Mouse (Mus musculus) heart, adult 18-20 months (tissue): Measurements from ENCODE around the gene Necap2. TPM values are rescaled to one million over a fixed set of nuclear protein-coding genes. Genes with fewer than 3 reads are reported as not detected.

Experiments
- DNase-seq, 2 experiments: peaks; one replicate each; pipeline ENCODE4 v3.0.0; 2021 to 2022; ENCODE audit warnings: mixed read lengths in 1 of 2
- long read RNA-seq, 2 experiments: library from polyadenylated mRNA; stranded (forward); transcript quantifications; one replicate each; pipeline ENCODE4 v2.0.0; 2021
- total RNA-seq, 2 experiments: library from RNA; stranded (reverse); gene quantifications; 2 replicates each; pipeline ENCODE4 v1.2.3; 2021

Gene Necap2
- 10 to 100 TPM; 13.4 to 14.5 TPM for total RNA-seq
- long read RNA-seq, experiment 1, transcript Necap2-201 (8 exons, 1,906 nt): major isoform, 18 of 20 reads
- long read RNA-seq, experiment 1, partial matches to known transcripts: 1 of 20 reads
- long read RNA-seq, experiment 1, other reads (novel, unspliced or antisense): 1 of 20 reads
- long read RNA-seq, experiment 2, partial matches to known transcripts: 1 of 7 reads
- long read RNA-seq, experiment 2, other reads (novel, unspliced or antisense): 2 of 7 reads

DNA sequence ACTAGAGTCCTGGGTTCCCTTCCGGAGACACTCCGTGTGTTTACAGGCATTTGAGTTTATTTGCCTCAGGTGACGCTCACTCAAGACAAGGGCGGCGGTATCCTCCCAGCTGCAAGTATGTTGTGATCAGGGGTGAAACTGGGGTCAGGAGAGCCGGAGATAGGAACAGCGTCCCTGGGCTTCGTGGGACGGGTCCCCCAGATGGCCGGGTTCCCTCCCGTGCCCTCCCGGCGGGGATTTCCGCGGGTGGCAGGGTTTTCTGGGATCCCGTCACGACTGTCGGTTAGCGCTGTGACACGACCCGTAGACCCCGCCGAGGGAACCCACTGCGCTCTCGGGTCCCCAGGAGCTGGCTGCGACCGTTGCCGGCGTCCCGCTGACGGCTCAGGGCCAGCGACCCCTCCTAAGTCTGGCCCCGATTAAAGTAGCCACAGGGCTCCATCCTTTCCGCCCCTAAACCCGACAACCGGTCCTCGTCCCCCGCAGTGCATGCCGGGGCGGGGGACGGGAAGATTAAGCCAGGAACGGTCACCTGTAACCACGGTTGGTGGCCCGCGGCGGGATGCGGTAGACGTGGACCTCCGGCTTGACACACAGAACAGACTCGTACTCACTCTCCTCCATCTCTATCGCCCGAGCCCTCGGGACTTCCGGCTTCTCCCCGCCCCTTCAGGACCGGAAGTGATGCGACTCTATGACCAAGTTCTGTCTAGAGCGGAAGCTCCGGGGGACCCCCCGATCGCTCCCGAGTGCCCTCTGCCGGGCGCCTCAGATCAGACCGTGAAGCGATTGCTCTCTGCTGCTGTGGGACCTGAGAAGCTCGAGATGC lies at the start of gene Necap2:
Gene Necap2 (minus strand): TSS at position 677 of the 829 bp plus-strand sequence.
- peak; percentile 96 to 97 for DNase-seq

DNA sequence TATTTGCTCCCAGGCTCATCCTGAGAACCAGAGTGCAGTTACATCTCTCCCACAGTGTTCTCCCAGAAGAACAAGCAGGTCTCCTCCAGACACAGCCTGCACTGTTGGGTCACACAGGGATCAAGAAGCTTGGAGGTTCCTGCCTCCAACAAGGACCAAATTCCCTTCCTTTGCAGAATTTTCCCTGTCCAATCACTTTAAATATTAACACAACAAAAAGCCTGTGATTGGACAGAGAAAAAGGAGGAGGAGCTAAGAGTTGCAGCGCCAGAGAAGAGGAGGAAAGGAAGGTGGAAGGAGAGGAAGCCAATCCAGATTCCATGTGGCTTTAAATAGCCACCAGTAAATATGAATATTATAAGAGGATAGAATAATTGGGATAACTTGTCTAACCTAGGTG lies 44.9 kb upstream of the Necap2 start:
- DNase-seq: no peak

DNA sequence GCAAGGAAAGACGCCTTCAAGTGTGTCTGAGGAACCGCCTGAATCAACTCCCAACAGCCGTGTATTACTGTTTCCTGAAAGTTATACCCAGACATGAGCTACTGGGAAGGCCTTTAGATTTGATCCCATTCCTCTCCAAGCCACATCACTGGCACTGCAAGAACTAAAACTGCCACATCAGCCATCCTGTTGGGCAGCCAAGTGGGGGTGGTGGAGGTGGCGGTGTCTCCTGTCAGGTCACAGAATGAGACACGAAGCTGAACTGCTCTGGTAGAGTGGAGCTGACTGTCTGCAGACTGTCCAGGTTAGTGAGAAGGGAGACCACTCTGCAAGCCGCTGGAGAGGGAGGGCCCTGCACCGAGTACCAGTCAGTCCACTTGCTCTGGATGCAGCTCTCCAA lies 44.5 kb upstream of the Necap2 start:
- no peak for DNase-seq

DNA sequence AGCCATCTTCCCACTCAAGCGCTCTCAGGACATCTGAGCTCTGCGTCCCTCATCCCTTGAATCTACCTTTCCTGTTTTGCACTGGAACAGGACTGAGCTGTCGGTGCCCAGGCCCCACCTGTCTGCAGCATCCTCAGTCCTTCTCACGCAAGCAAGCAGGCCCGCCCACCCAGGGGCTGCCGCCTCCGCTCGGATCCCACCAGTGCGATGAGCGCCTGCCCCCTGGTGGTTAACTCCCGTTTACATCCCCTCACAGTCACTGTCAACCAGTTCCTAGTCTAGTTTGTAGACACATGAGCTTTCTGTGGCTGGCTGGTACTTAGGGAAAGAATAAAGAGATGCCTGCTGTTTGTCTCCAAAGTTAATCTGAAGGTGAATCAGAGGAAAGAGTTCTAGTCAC lies 42.5 kb upstream of the Necap2 start:
- DNase-seq: peak in 1 of 2 experiments; percentile 61

DNA sequence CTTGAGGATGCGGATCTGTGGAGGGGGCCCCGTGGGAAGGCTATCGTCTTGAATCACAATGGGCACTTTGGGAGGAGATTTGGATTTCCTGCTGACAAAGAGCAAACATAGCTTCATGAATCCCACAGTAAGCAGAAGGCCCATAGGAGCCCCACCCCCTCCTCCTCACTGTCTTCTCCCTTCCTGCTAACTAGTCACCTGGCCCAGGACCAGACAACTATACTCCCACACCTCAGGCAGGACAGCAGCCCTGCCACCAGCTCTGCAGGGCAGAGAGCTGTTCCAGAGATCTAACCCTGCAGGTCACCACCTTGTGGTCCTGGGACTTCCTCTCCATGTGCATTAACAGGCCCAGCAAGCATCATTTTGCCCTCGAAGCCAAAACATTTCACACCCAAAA lies 40.5 kb upstream of the Necap2 start:
- no peak for DNase-seq

DNA sequence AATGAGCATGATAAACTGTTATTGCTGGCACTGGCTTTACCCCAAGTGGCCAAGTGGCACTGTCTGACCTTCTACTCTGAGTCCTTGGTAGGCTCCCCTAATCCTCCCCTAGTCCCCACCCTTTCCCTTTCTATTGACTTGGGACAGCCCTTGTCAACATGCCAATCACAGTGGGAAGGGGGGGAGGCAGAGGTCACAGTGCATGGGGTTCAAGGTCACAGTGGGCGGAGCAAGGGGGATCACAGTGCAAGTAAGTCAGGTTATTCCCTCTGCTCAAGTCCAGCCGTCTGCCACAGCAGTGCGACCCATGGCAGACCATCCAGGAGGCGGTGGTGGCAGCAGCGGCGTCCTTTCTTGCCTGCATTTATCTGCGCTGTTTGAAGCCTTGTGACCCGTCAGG lies 37.2 kb upstream of the Necap2 start:
- DNase-seq: no peak

DNA sequence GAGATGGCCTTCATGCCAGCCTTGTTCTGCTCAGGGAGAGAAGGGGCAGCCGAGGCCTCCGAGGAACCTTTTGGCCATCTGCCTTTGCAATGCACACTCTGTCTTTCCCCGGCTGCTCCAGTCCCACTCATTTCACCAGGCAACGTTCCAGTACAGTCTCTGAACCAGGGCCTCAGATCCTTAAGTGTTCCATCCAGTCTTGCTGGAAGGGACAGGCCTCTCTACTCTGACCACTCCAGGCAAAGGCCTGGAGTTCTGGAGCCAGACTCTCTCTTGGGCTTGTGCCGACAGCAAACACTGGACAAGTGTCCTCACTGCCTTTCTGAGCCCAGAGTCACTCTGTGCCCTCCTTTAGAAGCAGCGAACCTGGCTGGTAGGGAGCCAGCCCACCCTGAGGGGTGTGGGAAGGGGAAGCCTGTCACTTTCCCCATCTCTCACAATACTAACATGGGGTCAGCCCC lies 36.4 kb upstream of the Necap2 start:
- peak in 1 of 2 experiments; percentile 55 for DNase-seq

DNA sequence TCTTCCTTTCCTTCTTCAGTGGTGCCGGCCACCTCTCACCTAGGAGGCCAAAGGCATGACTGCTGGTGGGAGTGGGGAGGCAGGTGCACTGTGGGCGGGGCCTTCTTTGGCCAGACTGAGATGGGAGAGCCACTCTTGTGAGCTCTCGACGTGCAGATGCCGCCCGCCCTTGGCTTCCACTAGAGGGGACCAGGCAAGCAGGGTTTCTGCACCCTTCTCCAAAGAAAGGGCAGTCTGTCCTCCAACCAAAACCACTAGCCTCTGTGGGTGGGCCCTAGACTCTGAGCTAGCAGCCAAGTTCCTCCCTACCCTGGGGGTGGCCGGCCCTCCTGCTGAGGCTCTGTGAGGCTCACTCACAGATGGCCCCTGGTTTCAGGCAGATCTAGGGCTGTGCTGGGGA lies 35.7 kb upstream of the Necap2 start:
- no peak for DNase-seq

DNA sequence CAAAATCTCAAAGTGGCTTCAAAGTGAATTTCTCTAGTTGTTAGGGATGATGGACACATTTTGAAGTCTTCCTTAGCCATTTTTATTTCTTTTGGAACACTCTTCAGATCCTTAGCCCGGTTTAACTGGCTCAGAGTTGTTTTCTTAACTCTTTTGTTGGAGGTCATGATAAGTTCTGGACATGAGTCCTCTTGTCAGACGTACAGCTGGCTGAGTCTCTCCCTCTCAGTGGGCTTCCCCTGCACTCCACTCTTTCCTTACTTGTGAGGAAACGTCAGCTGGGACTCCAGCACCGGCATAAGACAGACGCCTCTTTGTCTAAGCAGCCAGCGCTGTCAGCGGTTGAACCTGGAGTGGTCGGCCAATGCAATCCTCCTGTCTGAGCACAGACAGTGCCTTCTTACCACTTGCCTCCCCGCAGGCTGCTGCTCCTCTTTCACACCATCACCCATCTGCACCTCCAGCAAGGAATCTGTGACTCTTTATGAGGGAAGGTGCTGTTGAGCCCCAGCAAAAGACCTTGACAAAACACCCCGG lies 30.1 kb upstream of the Necap2 start:
- no peak for DNase-seq

DNA sequence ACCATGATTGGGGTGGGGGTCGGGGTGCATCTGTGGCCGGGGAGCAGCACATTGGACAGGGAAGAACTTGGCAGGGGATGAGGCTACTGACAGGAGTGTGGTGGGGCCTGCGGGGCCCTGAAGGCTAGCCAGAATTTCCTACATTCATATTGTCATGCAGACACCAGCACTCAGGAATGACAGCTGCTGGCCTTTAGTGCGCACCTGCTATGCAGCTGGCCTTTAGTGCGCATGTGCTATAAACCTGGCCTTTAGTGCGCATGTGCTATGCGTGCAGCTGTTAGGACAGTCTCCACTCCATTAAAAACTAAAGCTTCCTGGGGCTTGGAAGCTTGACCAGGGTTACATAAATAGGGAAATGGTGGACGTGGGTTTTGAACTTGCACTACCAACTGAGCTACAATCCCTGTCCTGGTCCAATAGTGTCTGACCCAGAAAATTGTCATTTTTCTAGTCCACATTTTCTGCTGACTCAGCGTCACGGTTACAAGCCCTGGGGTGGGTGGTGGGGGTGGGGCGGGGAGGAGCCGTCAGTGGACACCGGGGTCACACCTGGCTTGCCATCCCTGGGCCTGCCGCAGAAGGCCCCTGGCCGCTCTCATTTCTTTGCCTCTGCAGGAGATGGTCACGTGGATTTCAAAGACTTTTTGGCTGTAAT lies 28.5 kb upstream of the Necap2 start:
- no peak for DNase-seq

DNA sequence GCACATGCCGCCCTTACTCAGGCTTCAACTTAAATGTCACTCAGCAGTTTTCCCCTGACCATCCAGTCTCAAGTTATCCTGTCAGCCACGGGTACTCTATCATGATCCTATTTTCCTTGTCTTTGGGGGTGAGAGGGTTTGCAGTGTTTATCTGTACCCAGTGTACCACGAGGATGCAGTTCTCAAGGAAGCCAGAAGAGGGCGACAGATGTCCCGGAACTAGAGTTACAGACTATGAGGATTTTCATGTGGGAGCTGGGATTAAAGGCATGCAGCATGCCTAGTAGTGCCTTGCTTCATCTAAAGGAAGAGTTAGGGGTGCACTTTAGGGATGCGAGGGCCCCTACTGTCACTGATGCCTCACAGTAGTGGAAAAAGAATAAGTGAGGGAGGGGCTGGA lies 23.7 kb upstream of the Necap2 start:
- no peak for DNase-seq

DNA sequence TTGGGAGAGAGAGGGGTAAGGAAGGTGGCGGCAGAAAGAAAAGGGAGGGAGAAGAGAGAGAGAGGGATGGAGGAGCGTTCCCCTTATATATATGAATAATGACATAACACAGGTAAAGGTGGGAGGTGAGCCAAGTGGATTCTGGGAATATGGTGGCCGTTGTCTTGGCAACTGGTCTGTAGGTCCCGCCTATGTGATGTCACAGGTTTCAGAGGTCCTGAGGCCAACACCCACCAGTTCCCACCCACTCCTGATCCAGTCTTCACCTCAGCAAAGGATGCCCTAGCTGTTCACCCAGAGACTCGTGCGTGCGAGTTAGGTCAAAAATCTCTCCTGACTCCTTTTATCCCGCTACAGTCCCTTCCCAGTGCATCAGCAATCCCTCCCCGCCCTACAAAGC lies 23.1 kb upstream of the Necap2 start:
- no peak for DNase-seq

DNA sequence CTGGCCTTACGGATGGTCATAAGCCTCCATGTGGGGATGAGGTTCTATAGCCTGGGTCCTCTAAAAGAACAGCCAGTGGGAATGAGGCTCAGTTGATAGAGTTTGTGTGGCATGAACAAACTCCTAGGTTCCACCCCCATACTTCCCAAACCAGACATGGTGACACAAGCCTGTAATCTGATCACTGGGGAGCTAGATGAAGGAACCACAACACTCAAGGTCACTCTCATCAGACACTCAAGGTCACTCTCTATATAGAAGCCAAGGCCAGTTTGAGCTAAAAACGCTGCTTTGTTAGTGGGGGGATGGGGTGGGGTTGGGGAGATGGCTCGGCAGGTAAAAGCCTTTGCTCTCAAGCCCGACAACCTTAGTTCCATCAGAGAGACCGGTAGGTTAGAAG lies 21.8 kb upstream of the Necap2 start:
- DNase-seq: no peak

DNA sequence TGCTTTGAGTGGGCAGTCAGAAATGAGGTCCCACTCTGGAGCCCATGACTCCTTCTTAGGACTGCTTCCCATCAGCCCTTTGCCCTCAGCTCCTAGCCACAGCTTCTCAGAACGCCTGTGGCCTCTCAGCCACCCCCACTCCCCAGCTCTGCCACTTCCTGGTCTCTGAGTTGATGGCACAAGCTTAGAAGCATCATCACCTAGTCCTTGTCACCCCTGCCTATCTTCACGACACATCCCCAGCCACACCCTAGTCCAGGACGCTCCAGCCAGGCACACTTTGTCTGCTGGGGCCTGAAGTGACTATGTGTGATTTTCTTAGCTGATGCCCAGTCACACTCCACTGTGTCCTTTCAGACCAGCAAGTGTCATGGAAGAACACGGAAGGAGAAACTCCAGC lies 20.8 kb upstream of the Necap2 start:
- no peak for DNase-seq

DNA sequence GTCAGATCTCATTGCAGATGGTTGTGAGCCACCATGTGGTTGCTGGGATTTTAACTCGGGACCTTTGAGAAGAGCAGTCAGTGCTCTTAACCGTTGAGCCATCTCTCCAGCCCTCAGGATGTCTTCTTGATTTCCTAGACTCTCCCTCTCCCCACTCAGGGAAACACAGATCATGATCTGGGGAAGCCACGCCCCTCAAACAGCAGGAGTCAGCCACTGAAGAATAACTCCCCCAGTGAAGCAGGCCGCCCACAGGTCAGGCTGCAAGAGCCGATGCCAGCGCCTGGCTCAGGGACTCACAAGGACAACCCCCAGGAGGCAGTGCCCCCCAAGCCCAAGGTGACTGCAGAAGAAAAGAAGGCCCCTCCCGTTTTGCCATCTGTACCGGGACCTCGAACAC lies 18.6 kb upstream of the Necap2 start:
- DNase-seq: no peak

DNA sequence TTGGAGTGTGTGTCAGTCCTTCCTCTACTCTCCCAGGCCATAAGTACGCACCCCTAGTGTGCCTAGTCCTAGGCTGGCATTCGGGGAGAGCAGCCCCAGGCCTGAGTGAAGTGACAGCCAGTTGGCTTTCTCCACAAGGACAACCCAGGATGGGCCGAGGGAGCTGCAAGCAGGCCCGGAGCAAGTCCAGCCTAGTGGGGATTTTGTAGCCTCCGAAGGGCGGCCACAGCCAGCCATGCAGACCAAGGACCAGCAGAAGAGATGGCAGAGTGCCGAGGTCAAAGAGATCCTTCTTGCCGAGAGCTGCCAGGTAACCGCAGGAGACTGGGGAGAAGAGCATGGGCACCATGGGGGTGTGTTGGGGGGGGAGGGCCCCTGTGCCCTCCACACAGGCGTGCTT lies 16.9 kb upstream of the Necap2 start:
- DNase-seq: no peak

DNA sequence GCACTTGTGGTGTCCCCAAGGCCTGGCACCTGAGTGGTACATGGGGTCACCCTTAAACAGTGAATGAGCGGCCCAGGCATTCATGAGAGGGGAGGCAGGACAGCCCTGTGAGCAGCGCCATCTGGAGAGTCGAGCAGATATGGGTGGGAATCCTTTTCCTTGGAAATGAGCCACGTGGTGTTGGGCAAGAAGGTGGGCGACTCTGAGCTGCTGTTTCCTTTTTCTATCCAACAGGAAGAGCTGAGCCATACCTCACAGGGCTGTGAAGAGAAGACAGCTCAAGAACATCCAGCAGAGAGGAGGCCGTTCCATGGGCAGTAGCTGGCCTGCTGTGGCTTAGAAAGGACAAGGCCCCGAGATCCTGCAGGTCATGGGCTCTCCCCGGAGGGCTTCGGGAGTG lies 10.6 kb upstream of the Necap2 start:
- DNase-seq: no peak

DNA sequence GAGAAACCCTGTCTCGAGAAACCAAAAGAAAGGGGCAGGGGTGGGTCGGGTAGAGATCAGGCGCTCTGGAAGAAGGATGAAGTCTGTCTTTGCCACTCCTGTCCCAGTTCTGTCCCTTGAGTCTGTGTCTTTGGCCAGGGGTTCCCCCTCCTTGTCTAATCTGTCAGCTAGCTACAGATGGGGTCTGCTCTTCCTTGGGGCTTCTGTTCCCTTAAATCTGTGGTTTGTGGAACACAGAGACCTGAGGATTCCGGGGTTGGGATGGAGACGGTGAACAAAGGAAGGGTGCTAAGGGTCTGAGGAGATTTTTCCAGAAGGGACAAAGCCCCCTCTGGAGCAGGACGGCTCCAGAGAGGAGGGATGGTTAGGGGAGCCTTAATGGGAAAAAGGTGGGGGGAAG lies 9.9 kb upstream of the Necap2 start, which contains the start of gene Spata21:
Gene Spata21 (plus strand): TSS at position 301 of the 400 bp plus-strand sequence.
- no peak for DNase-seq

DNA sequence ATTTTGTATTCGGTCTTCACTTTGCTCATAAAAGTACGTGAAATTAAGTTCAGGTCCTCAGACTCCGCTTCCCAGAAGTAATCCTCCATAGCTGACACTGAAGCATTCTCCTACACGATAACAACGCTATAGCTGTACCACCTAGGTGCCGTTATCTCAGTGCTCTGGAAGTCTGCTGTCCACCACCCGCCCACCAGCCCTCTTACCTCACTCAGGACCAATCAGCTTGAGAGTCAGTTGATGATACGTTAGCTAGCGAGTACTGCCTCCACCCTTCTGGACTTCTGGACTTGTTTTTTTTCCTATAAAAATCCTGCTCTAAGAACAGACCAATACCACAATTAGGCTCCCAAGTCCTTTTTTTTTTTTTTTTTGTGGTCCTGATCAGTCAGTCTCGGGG lies 8.7 kb upstream of the Necap2 start:
- DNase-seq: no peak

DNA sequence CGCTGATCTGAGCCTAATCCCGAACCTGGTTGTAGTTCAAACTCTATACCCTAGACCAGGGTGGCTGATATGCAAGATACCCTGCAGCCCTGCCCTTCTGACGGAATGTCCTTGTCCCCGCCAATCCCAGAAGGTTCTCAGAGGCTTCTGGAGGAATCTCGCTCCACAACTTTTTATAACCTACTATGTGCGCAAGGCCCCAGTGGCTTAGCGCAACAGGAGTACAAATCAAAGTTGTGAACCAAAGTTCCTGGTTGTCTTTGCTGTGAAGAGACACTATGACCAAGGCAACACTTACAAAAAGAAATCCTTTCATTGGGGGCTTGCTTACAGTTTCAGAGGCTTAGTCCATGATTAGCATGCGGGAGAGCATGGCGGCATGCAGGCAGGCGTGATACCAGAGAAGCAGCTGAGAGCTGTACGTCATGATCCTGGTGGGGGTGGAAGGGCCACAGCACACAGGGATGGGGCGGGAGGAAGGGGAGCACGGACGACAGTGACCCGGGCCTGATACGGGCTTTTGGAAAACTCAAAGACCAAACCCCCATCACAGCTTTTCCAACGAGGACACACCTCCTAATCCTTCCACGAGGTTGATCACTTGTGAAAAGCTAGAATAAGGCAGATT lies 467 bp upstream of the Necap2 start:
- DNase-seq: no peak

DNA sequence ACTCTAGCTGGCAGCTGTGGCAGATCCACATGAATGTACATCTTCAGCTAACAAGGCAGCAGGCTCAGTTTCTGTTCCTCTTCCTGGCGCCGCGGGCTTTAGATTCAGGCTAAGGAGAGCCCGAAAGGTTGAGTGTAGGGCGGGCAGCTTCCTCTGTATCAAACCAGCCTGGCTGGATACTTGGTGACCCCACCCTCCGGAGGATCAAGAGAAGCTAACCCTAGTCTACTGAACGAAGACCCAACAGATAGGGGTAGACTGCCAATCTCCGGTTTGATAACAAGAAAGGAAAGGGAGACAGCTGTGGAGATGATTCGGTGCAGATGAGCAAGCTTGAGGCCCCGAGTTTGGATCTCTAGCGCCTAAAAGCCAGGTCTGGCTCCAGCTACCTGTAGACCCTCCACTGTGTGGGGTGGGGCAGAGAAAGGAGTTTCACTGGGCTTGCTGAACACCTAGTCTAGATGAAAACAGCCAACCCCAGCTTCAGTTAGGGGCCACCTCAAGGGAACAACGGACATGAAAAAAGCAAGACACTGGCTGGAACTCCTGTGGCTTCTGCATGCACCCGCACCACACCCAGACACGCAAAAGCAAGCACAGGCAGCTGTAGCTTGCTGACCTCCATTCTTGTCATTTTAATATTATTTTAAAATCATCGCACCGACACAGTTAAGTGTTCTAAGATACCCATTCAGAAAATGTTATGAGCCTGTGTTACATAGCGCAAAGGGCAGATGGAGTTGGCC lies 1.2 kb downstream of the Necap2 start:
- peak in 1 of 2 experiments; percentile 68 for DNase-seq

DNA sequence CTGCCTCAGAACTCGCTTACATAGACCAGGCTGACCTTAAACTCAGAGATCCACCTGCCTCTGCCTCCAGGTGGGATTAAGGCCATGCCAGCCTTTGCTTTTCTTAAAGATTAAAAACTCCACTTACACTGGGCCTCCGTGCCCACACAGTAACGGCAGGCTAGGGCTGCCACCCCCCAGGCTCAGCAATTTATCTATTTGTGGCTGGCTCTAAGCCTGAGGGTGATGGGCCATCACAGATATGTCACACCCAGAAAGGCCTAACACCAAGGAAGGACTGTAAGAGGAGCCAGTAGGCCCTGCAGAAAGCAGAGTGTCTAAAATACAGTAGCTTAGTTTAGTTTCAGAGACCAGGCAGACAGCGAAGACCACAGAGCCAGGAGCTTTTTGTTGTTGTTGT lies 4.0 kb downstream of the Necap2 start:
- no peak for DNase-seq
